Mouse (Mus musculus): ENCODE data around the gene Calu.

Calu gene

DNA sequence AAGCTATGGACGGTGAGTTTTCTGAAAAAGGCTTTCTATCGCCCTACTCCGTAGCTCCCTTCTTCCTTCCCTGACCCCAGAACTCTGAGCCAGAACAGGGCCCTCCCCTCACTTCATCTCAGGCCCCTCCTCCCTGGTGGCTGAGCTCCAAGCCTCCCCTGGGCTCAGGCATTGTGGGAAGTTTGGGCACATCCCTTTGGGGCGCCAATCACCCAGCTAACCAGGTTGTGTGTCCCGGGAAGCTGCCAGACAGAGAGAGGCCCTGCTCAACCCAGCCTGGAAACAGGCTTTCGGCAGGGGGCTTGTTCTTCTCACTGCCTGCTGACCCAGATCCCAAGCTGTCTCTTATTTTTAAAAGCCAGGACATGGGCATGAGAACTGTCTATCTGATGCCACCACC, 49.7 kb downstream of the Calu start:
- in situ Hi-C loops (cut with MboI; ENCODE audit: low pct_unique_long_range_greater_than_20kb in 1 of 2, low sequenced_read_pairs in 2 of 2, unreplicated experiment in 1 of 2), result no loop called here

DNA sequence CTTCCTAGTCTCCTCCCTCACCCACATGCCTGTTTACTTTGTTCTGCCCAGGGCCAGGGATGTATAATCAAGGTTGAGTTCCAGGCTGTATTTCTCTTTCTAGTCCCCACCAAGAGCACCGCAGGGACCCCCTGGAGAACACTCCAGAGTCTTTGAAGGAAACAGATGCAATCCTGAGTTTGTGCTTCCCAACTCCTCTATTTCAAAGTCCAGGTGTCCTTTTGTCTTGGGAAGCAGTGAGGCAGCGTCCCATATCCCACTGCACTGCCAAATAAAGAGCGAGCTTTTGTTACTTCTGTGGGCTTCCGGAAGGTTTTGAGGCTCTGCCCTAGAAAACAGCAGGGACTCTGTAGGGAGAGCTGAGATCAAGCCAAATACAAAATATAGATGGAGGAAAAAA, 52.0 kb downstream of the Calu start:
- in situ Hi-C loops (cut with MboI; ENCODE audit: low pct_unique_long_range_greater_than_20kb in 1 of 2, low sequenced_read_pairs in 2 of 2, unreplicated experiment in 1 of 2), result no loop called here

DNA sequence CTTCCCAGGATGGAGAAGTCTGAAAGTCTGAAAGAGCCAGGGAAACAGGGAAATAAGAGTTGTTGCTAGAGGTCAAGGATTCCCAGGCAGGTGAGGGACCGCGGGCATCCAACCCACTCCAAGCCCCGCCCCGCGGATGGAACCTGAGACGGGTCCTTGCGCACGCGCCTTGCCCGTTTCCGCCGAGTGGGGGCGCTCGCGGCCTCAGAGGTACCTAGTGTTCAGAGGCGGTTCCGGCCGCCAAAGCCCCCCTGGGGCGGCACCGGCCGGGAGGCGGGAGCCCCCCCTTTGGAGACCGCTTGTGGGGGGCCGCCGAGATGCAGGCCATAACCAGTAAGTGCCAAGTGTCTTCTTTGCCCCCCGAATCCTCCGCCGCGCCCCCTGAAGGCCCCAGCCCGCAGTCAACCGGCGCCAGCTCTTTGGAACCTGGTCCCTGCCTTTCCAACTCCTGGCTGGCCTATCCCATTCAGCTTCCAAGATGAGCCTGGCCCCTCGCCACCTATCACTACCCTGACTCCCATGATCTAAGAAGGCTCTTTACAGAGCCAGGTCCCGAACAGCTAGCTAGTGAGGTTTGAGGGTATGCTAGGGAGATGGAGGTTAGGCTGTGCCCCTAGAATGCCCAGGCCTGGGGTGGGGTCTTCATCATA, 54.9 kb downstream of the Calu start:
- in situ Hi-C loops (cut with MboI; ENCODE audit: low pct_unique_long_range_greater_than_20kb in 1 of 2, low sequenced_read_pairs in 2 of 2, unreplicated experiment in 1 of 2), result no loop called here

DNA sequence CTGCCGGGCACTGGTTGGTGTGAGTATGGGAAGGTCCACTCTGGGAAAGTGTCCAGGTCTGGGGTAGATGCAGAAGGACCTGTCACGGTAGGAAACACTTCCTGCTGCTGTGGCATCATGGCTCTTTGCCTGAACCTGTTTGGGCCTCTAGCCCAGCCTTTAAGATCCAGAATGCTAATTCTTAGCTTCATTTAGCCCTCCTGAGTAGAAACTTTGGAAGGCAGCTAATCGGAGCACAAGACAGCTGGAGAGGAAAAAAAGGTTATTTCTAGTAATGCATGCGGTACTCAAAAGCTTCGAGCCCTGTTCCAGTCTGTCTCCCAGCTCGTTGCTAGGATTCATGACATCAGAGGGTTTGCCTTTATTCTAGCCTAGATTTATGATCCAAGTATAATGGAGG, 58.5 kb downstream of the Calu start:
- in situ Hi-C loops (cut with MboI; ENCODE audit: low pct_unique_long_range_greater_than_20kb in 1 of 2, low sequenced_read_pairs in 2 of 2, unreplicated experiment in 1 of 2), result loop anchor here in 1 of 2 experiments (5.0 kb wide), 1 partner anchor 39 kb away; no protein-coding TSS in a partner anchor

DNA sequence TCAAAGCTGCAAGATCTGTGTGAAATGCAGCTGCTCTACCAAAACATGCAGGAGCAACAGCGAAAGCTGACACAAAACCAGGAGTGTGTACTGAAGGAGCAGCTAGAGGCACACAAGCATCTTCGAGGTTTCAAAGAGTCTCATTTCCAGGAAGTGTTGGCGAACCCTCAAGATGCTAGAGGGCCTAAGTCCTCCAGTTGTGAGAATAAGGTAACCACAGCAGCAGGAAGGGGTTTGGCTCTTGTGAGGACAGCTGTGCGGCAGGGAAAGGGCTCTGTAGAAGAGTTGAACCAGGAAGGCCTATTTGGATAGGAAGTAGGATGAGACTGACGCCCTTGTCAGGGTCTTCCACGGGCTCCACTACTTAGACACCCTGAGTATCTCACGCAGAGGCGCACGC, 67.6 kb downstream of the Calu start:
- in situ Hi-C loops (cut with MboI; ENCODE audit: low pct_unique_long_range_greater_than_20kb in 1 of 2, low sequenced_read_pairs in 2 of 2, unreplicated experiment in 1 of 2), result no loop called here

DNA sequence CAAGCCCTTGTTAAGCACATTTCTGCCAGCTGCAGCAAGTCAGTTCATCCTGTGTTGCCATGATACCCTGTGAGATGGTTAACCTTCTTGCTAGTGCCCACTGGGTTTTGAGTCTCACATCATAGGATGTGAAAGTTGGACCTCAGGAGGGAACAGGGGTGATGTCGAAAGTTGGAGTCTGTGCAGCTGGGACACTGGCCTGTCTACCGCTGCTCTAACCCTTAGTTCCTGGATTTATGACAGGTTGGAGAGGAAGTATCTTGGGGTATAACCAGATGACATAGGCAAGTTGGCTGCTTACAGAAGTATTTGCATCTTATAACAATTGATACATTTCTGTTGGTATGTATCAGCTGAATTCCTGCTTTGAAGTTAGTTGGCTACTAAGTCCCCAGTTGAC, 72.7 kb downstream of the Calu start:
- in situ Hi-C loops (cut with MboI; ENCODE audit: low pct_unique_long_range_greater_than_20kb in 1 of 2, low sequenced_read_pairs in 2 of 2, unreplicated experiment in 1 of 2), result no loop called here

DNA sequence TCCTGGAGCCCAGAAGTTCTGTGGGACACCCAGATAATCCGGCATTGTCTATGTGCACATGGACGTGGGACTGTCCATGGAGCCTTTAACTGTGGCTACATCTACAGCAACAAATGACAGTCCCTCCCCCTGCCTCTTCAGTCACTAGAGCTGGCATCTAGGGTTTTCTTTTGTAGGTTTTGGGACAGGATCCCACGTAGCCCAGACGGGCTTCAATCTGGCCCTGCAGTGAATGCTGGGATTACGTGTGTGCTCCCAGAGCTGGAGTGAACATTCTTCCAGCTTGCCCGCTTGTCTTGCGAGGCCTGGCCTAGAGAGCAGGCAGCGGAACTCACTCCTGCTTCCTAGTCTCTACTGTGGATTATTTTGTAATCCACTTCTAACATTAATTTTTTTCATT, 77.2 kb downstream of the Calu start:
- in situ Hi-C loops (cut with MboI; ENCODE audit: low pct_unique_long_range_greater_than_20kb in 1 of 2, low sequenced_read_pairs in 2 of 2, unreplicated experiment in 1 of 2), result no loop called here

DNA sequence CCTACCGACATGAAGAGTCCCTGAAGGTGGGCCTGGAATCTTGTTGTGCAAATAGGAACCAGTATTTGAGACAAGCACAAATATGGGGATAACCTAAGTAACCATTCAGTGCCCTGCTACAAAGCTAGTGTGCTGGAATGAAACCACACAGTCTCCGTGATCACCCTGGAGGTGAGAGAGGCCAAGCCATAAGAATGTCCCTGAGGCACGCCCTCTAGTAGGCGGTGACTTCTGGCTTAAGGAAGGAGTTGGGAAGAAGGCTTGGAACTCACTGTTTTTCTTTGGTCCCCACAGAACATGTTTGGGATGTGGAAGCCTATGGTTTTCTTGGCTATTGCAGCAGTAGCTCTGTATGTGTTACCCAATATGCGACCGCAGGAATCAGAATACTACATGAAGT, 78.5 kb downstream of the Calu start:
- in situ Hi-C loops (cut with MboI; ENCODE audit: low pct_unique_long_range_greater_than_20kb in 1 of 2, low sequenced_read_pairs in 2 of 2, unreplicated experiment in 1 of 2), result no loop called here
